Comparison of ENCODE assay signal across 14 mouse cellular contexts in genomic region chr4:142082703-142083102, GRCm38 (mm10). TPM values are rescaled to one million over a fixed set of nuclear protein-coding genes. Genes with fewer than 3 reads are reported as not detected.
DNase-seq lines count a peak whose midpoint lies in the region; ATAC-seq and TF ChIP-seq lines count a peak whose summit lies in the region.
"Had no signal": no experiment of that assay in that cellular context is flagged by ENCODE, and none has a peak within 500 bp of the region (broad histone marks: within the 10 kb centered on the region; RNA-seq: fewer than 3 reads in every experiment).

No protein-coding gene starts in this region.

- 75% methylated on average over 4 of the region's 4 CpGs for WGBS in heart, embryonic 15.5 days
- WGBS in lung, embryonic 14.5 days: 64% methylated on average over 4 of the region's 4 CpGs
- WGBS in intestine, postnatal 0 days: 51% methylated on average over 4 of the region's 4 CpGs

- H3K27ac ChIP-seq in heart, embryonic 15.5 days: 0 out of 2 replicates have a peak overlapping the region, but pooled peaks have one; percentile 95
- H3K27ac ChIP-seq in lung, embryonic 14.5 days (ENCODE audit: low read depth): no peak overlapping the region
- H3K27ac ChIP-seq in intestine, postnatal 0 days (ENCODE audit: low read depth, low read length): no peak overlapping the region; the same call in 1 of the 2 replicates
- H3K27ac ChIP-seq: forebrain, embryonic 12.5 days; midbrain, embryonic 10.5 days had no signal

- no peak for ATAC-seq in heart, embryonic 15.5 days (replicated peaks; ENCODE audit: insufficient number of reproducible peaks, insufficient read depth, low FRiP score, low read depth)
- ATAC-seq in lung, embryonic 14.5 days (ENCODE audit: insufficient read depth): no peak
- ATAC-seq in intestine, postnatal 0 days: no peak
- ATAC-seq in monocyte, adult 5-6 weeks (replicated peaks; ENCODE audit: insufficient number of reproducible peaks, low FRiP score, low TSS enrichment, poor library complexity, severe bottlenecking): peak; percentile 23; the same call in 1 of the 2 replicates
- ATAC-seq: activated CD4-positive, CD25-positive, alpha-beta regulatory T cell, adult 4 months had no signal

- peak overlapping the region; percentile 85 for H3K4me2 ChIP-seq in heart, embryonic 15.5 days
- peak overlapping the region; percentile 97; the same call in 1 of the 2 replicates for H3K4me2 ChIP-seq in lung, embryonic 14.5 days
- peak overlapping the region; percentile 85 for H3K4me2 ChIP-seq in intestine, postnatal 0 days (replicated peaks; ENCODE audit: low read depth)

- peak overlapping the region; percentile 74; the same call in 1 of the 2 replicates for H3K4me3 ChIP-seq in heart, embryonic 15.5 days
- no peak overlapping the region for H3K4me3 ChIP-seq in lung, embryonic 14.5 days (ENCODE audit: low read depth, low read length)
- peak overlapping the region; percentile 69; the same call in 1 of the 2 replicates for H3K4me3 ChIP-seq in intestine, postnatal 0 days (ENCODE audit: low read depth, low read length)
- H3K4me3 ChIP-seq: forebrain, embryonic 12.5 days had no signal

- intact Hi-C loops in heart, postnatal 36 days (cut with DNase I): loop anchor here (1.0 kb wide), 2 partner anchors 16 to 62 kb away; no protein-coding TSS in a partner anchor
- intact Hi-C loops in left cerebral cortex, postnatal 14 days (cut with DNase I): loop anchor here (5.0 kb wide), 2 partner anchors 55 to 70 kb away; no protein-coding TSS in a partner anchor

- no peak for TF ChIP-seq CTCF in lung, embryonic 14.5 days (IDR thresholded peaks at IDR 0.05; ENCODE audit: low read depth)
- no peak for TF ChIP-seq CTCF in intestine, postnatal 0 days (IDR thresholded peaks at IDR 0.05; ENCODE audit: low read depth)

- H3K9me3 ChIP-seq in heart, embryonic 15.5 days (replicated peaks): no peaks in the 10 kb centered on the region
- no peaks in the 10 kb centered on the region for H3K9me3 ChIP-seq in lung, embryonic 14.5 days (ENCODE audit: low read depth, low read length)
- H3K9me3 ChIP-seq in intestine, postnatal 0 days (ENCODE audit: control insufficient read depth): no peaks in the 10 kb centered on the region
- H3K9me3 ChIP-seq: forebrain, embryonic 12.5 days; midbrain, embryonic 10.5 days had no signal

- H3K4me1 ChIP-seq in heart, embryonic 15.5 days (replicated peaks): peaks cover 66% of the 10 kb centered on the region
- peaks cover 10% of the 10 kb centered on the region for H3K4me1 ChIP-seq in lung, embryonic 14.5 days (ENCODE audit: insufficient read depth)
- H3K4me1 ChIP-seq in intestine, postnatal 0 days (replicated peaks; ENCODE audit: control insufficient read depth, insufficient read depth, low read length): peaks cover 12% of the 10 kb centered on the region; the same call in 1 of the 2 replicates

- DNase-seq in heart, postnatal 36 days: no peak
- no peak for DNase-seq in lung, embryonic 14.5 days
- DNase-seq in lung, postnatal 10 days: no peak
- no peak for DNase-seq in left cerebral cortex, postnatal 14 days (ENCODE audit: low spot score in 2 of 2)
- DNase-seq in right cerebral cortex, adult 18-20 months: no peak
- DNase-seq: gastrocnemius, postnatal 25 days; kidney, postnatal 4 days; right cerebral cortex, postnatal 4 days had no signal

- H3K36me3 ChIP-seq in heart, embryonic 15.5 days: no peaks in the 10 kb centered on the region
- H3K36me3 ChIP-seq in lung, embryonic 14.5 days (ENCODE audit: insufficient read depth): no peaks in the 10 kb centered on the region
- no peaks in the 10 kb centered on the region; the same call in 1 of the 2 replicates for H3K36me3 ChIP-seq in intestine, postnatal 0 days (ENCODE audit: control insufficient read depth, insufficient read depth)
- H3K36me3 ChIP-seq: forebrain, embryonic 12.5 days; midbrain, embryonic 10.5 days had no signal

- no peak overlapping the region for H3K9ac ChIP-seq in heart, embryonic 15.5 days
- H3K9ac ChIP-seq in lung, embryonic 14.5 days: no peak overlapping the region
- 0 out of 2 replicates have a peak overlapping the region, but pooled peaks have one; percentile 65 for H3K9ac ChIP-seq in intestine, postnatal 0 days (ENCODE audit: low read depth, low read length)
- H3K9ac ChIP-seq: forebrain, embryonic 12.5 days had no signal

- H3K27me3 ChIP-seq in heart, embryonic 15.5 days: no peaks in the 10 kb centered on the region
- H3K27me3 ChIP-seq in lung, embryonic 14.5 days (ENCODE audit: insufficient read depth, low read length): no peaks in the 10 kb centered on the region
- H3K27me3 ChIP-seq in intestine, postnatal 0 days (replicated peaks; ENCODE audit: control insufficient read depth, insufficient read depth, low read length): no peaks in the 10 kb centered on the region

RNA-seq across cellular contexts. Expression of gene Tmem51, which starts 1.4 kb away (rescaled TPM):
- polyA plus RNA-seq in heart, embryonic 15.5 days (2015; fragmentation: Nextera tagmentation; extraction: Ambion mirVana): 36.7 and 40.7 TPM in 2 replicates
- total RNA-seq in heart, postnatal 36 days (2021): 1 to 10 TPM; 5.1 to 5.2 TPM
- 17.1 and 20.7 TPM in 2 replicates for polyA plus RNA-seq in lung, embryonic 14.5 days (2014; fragmentation: Nextera tagmentation; extraction: Ambion mirVana)
- 212 and 256 TPM in 2 replicates for polyA plus RNA-seq in intestine, postnatal 0 days (2015; fragmentation: Nextera tagmentation; extraction: Ambion mirVana)
- total RNA-seq in monocyte, adult 5-6 weeks (2017): 57.2 to 77.8 TPM (median 58.7 TPM) in 3 replicates
- total RNA-seq in left cerebral cortex, postnatal 14 days (2021): 1 to 10 TPM; 6.9 to 7.5 TPM
